Mouse (Mus musculus) heart, postnatal 0 days (tissue): Measurements from ENCODE around the gene Smg1.

Source experiments
- CTCF ChIP-seq: IDR thresholded peaks from 2 replicates; pipeline ENCODE4 v1.5.1; 2016; ENCODE audit warnings: antibody characterized with exemption, control low read depth, low read depth
- EP300 ChIP-seq: IDR thresholded peaks from 2 replicates; pipeline ENCODE4 v1.6.1; 2016; ENCODE audit warnings: antibody characterized with exemption, low read depth

DNA sequence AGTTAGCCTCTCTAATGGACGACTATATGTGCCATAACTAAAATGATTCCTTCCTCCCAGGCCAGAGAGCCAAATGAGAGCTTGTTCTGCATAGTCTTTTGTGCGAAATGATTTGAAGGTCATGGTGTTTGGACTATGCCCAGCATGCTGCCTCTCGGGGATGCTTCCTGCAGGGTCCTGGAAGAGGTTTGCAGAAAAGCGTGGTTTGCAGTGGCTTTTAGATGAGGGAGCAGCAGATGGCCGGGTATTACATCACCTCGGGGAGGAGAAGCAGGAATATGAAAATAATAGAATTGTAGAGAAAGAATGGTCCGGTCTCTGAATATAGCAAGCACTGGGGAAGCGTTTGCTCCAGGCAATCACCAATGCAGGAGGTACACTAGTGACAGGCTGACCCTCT lies 11.0 kb upstream of the Smg1 start:
- TF ChIP-seq CTCF (no peak), EP300 (no peak)
